Mouse (Mus musculus): ENCODE results near the gene Nmd3. TPM values are rescaled to one million over a fixed set of nuclear protein-coding genes. Genes with fewer than 3 reads are reported as not detected.
A peak's percentile ranks its signal among the peaks of the same experiment; 100 is the strongest.

Gene Nmd3
- total RNA-seq (2021): 10 to 100 TPM; 92.4 to 94.0 TPM
- long read RNA-seq, experiment 1, full-length matches to known transcripts: 40 of 51 reads
- long read RNA-seq, experiment 1, partial matches to known transcripts: 6 of 51 reads
- long read RNA-seq, experiment 1, other reads (novel, unspliced or antisense): 5 of 51 reads
- long read RNA-seq, experiment 2, full-length matches to known transcripts: 15 of 21 reads
- long read RNA-seq, experiment 2, partial matches to known transcripts: 3 of 21 reads
- long read RNA-seq, experiment 2, other reads (novel, unspliced or antisense): 3 of 21 reads

- peak; percentile 93 to 96 for DNase-seq
These were observed at the start of gene Nmd3 for GRCm38 (mm10) chr3:69721814-69722186. TSS of gene Nmd3 (plus strand) at chr3:69721985.

- no peak for DNase-seq
These were observed 48.4 kb upstream of the Nmd3 start for GRCm38 (mm10) chr3:69673351-69673750.

GRCm38 (mm10) chr3:69674206-69674605, 47.6 kb upstream of the Nmd3 start:
- no peak for DNase-seq

- no peak for DNase-seq
These were observed 32.0 kb upstream of the Nmd3 start for GRCm38 (mm10) chr3:69689791-69690190.

- DNase-seq: no peak
These were observed 30.8 kb upstream of the Nmd3 start for GRCm38 (mm10) chr3:69690939-69691338.

- DNase-seq: no peak
These were observed 21.8 kb upstream of the Nmd3 start for GRCm38 (mm10) chr3:69699851-69700500.

GRCm38 (mm10) chr3:69701905-69702304, 19.9 kb upstream of the Nmd3 start:
- no peak for DNase-seq

GRCm38 (mm10) chr3:69702421-69702820, 19.4 kb upstream of the Nmd3 start:
- DNase-seq: no peak

- DNase-seq: no peak
These were observed 12.5 kb upstream of the Nmd3 start for GRCm38 (mm10) chr3:69709043-69709929.

- no peak for DNase-seq
These were observed 9.7 kb upstream of the Nmd3 start for GRCm38 (mm10) chr3:69711907-69712600.

GRCm38 (mm10) chr3:69717476-69717875, 4.3 kb upstream of the Nmd3 start:
- no peak for DNase-seq

GRCm38 (mm10) chr3:69722187-69722867, 542 bp downstream of the Nmd3 start:
- peak; percentile 46 to 62 for DNase-seq

- no peak for DNase-seq
These were observed 1.4 kb downstream of the Nmd3 start for GRCm38 (mm10) chr3:69723161-69723560.

GRCm38 (mm10) chr3:69730930-69731329, 9.1 kb downstream of the Nmd3 start:
- DNase-seq: no peak

GRCm38 (mm10) chr3:69733939-69734338, 12.2 kb downstream of the Nmd3 start:
- DNase-seq: no peak

GRCm38 (mm10) chr3:69755192-69755591, 33.4 kb downstream of the Nmd3 start:
- no peak for DNase-seq

- no peak for DNase-seq
These were observed 34.2 kb downstream of the Nmd3 start for GRCm38 (mm10) chr3:69755968-69756367.

- peak; percentile 31 to 67 for DNase-seq
These were observed 34.7 kb downstream of the Nmd3 start for GRCm38 (mm10) chr3:69756499-69756898.

GRCm38 (mm10) chr3:69757456-69757855, 35.7 kb downstream of the Nmd3 start:
- no peak for DNase-seq

- no peak for DNase-seq
These were observed 38.3 kb downstream of the Nmd3 start for GRCm38 (mm10) chr3:69760081-69760480.

GRCm38 (mm10) chr3:69761195-69761594, 39.4 kb downstream of the Nmd3 start:
- DNase-seq: no peak
